Mouse (Mus musculus) lung, embryonic 15.5 days (tissue): ENCODE results near the gene Cpt1a. TPM values are rescaled to one million over a fixed set of nuclear protein-coding genes. Genes with fewer than 3 reads are reported as not detected.
A peak's percentile ranks its signal among the peaks of the same experiment; 100 is the strongest.

Source experiments
- ATAC-seq: fragments of 200-750 bp; cut with Nextera tagmentation; 2 replicates; pipeline ENCODE4 v1.8.0; 2017; ENCODE audit warnings: moderate number of reproducible peaks, borderline replicate concordance; ENCODE audit not compliant: low FRiP score, low TSS enrichment; ENCODE audit errors: extremely low read depth
- H3K27ac ChIP-seq: fragments of 300-500 bp; sonication (generic); 2 replicates; pipeline ENCODE4 v1.5.1; 2015; ENCODE audit warnings: moderate library complexity, mild to moderate bottlenecking, inconsistent platforms
- H3K27me3 ChIP-seq: fragments of 300-500 bp; sonication (generic); 2 replicates; pipeline ENCODE4 v1.6.1; 2015; ENCODE audit warnings: inconsistent platforms
- H3K36me3 ChIP-seq: fragments of 300-500 bp; sonication (generic); 2 replicates; pipeline ENCODE4 v1.6.1; 2015; ENCODE audit warnings: inconsistent platforms
- H3K4me1 ChIP-seq: fragments of 300-500 bp; sonication (generic); 2 replicates; pipeline ENCODE4 v1.6.1; 2015; ENCODE audit warnings: inconsistent platforms
- H3K4me2 ChIP-seq: fragments of 300-500 bp; sonication (generic); 2 replicates; pipeline ENCODE4 v1.6.1; 2015; ENCODE audit warnings: inconsistent platforms, mild to moderate bottlenecking, moderate library complexity
- H3K4me3 ChIP-seq: fragments of 300-500 bp; sonication (generic); 2 replicates; pipeline ENCODE4 v1.5.1; 2015; ENCODE audit warnings: mild to moderate bottlenecking, inconsistent platforms
- H3K9ac ChIP-seq: fragments of 300-500 bp; sonication (generic); 2 replicates; pipeline ENCODE4 v1.6.1; 2015; ENCODE audit warnings: inconsistent platforms
- H3K9me3 ChIP-seq: fragments of 300-500 bp; sonication (generic); 2 replicates; pipeline ENCODE4 v1.6.1; 2016; ENCODE audit warnings: inconsistent platforms
- WGBS: fragments of 180-500 bp; shearing (Covaris S2); methylation state at CpG from one replicate; pipeline ENCODE4 v1.1.7; 2015; 5-methylcytosine and 5-hydroxymethylcytosine counted together
- polyA plus RNA-seq: library from polyadenylated mRNA; unstranded; fragments of >200 nt; fragmentation: Nextera tagmentation; extraction: Ambion mirVana; gene quantifications from 2 replicates; pipeline ENCODE4 v1.2.1, GENCODE M21; 2015

Gene Cpt1a
- polyA plus RNA-seq, 1 experiment from 2014 or later: 20.9 TPM

GRCm38 (mm10) chr19:3353415-3354111 is 31.4 kb downstream of the Cpt1a start:
- Histone ChIP-seq H3K4me3 (no peak overlapping the region), H3K4me1 (no peaks in the 10 kb centered on the region), H3K4me2 (no peak overlapping the region), H3K27ac (peak overlapping the region; percentile 76), H3K36me3 (0 out of 2 replicates have a peak, but pooled peaks cover 2% of the 10 kb centered on the region), H3K9me3 (no peaks in the 10 kb centered on the region), H3K27me3 (no peaks in the 10 kb centered on the region), H3K9ac (no peak overlapping the region)
- peak; percentile 71 for ATAC-seq
- 38% methylated on average over 7 of the region's 7 CpGs for WGBS

DNA sequence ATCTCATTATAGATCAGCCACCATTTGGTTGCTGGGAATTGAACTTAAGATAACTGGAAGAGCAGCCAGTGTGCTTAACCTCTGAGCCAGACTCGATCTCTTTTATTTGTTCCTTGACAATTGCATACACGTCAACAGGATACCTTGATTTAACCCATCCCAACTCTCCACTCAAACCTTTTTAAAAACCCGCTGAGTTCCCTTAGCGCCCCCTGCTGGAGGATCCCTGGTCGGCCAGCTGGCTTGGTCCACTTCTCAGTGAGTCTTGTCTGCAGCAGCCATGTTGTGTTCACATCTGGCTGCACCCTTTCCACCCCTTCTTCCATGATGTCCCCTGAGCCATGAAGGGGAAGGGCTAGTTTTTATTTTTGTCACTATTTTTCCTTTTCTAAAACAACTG is 33.0 kb downstream of the Cpt1a start:
- Histone ChIP-seq H3K36me3 (0 out of 2 replicates have a peak, but pooled peaks cover 3% of the 10 kb centered on the region), H3K4me1 (no peaks in the 10 kb centered on the region), H3K9ac (no peak overlapping the region), H3K27ac (no peak overlapping the region), H3K4me2 (no peak overlapping the region), H3K4me3 (no peak overlapping the region), H3K27me3 (no peaks in the 10 kb centered on the region), H3K9me3 (no peaks in the 10 kb centered on the region)
- ATAC-seq: no peak
- WGBS: 70% methylated on average over 5 of the region's 5 CpGs

DNA sequence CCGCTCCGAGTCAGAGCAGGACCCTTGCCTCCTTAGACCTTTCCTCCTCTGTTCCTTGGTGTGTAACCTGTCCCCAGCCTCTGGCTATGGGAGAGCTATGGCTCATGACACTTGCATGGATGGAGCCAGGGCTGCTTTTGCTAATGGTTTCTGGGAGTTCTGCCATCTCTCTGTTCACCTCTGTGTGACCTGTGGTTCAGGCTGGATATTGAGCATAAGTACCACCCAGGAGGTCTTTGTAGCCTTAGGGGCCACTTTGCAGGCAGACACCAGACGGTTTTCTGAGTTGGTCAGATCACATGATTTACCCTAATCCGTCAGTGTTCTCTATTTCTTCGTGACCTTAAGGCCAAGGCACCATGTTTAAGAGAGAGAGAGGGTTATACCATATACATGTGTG is 34.4 kb downstream of the Cpt1a start:
- WGBS: 74% methylated on average over 5 of the region's 5 CpGs
- H3K27ac ChIP-seq: no peak overlapping the region
- H3K4me1 ChIP-seq: no peaks in the 10 kb centered on the region
- no peaks in the 10 kb centered on the region for H3K9me3 ChIP-seq
- no peak overlapping the region for H3K9ac ChIP-seq
- ATAC-seq: no peak
- H3K27me3 ChIP-seq: no peaks in the 10 kb centered on the region
- H3K4me2 ChIP-seq: no peak overlapping the region
- H3K4me3 ChIP-seq: no peak overlapping the region
- H3K36me3 ChIP-seq: 0 out of 2 replicates have a peak, but pooled peaks cover 3% of the 10 kb centered on the region

- no peak overlapping the region for H3K4me3 ChIP-seq
- H3K9ac ChIP-seq: no peak overlapping the region
- H3K27ac ChIP-seq: no peak overlapping the region
- H3K27me3 ChIP-seq: no peaks in the 10 kb centered on the region
- no peaks in the 10 kb centered on the region for H3K9me3 ChIP-seq
- 75% methylated on average over 4 of the region's 4 CpGs for WGBS
- 0 out of 2 replicates have a peak, but pooled peaks cover 3% of the 10 kb centered on the region for H3K36me3 ChIP-seq
- H3K4me1 ChIP-seq: no peaks in the 10 kb centered on the region
- no peak for ATAC-seq
- H3K4me2 ChIP-seq: no peak overlapping the region
Observed at GRCm38 (mm10) chr19:3357620-3358019, 35.5 kb downstream of the Cpt1a start.

DNA sequence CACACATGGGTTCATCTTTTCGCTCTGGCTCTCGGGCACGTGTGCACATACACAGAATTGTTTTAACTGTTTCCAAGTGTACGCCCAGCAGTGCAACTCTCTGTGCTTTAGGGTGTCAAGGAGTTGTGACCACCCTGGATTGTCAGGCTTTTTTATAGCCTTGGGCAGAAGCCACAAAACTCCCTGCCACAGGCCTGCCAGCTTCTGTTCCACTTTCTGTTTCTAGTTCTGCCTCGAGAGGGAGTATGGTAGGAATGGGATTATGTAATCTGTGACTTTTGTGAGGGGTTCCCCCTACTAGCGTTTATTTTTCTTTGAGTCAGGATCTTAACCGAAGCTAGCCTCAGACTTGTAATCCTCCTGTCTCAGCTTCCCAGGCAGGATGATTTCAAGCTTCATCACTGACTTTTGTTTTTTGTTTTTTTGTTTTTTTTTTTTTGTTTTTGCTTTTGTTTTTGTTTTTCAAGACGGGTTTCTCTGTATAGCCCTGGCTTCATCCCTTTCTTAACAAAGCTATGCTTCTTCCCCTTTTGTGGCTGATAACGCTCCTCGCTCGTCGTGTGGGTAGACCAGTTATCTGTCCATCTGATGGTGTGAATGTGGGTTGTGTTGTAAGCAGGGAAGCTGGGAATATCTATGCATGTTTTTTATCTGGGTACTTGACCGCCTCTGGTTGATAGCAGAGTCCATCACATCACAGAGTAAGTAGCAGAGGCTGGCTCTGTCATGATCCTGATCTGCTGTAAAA is 37.9 kb downstream of the Cpt1a start:
- H3K9me3 ChIP-seq: no peaks in the 10 kb centered on the region
- no peak overlapping the region for H3K4me2 ChIP-seq
- H3K27me3 ChIP-seq: no peaks in the 10 kb centered on the region
- no peak overlapping the region for H3K9ac ChIP-seq
- no peak for ATAC-seq
- no peaks in the 10 kb centered on the region for H3K4me1 ChIP-seq
- 76% methylated on average over 13 of the region's 13 CpGs for whole genome bisulfite sequencing
- no peak overlapping the region for H3K27ac ChIP-seq
- H3K36me3 ChIP-seq: 0 out of 2 replicates have a peak, but pooled peaks cover 8% of the 10 kb centered on the region
- H3K4me3 ChIP-seq: no peak overlapping the region

GRCm38 (mm10) chr19:3363510-3363909 is 41.4 kb downstream of the Cpt1a start:
- no peak overlapping the region for H3K4me3 ChIP-seq
- peaks cover 22% of the 10 kb centered on the region; the same call in 1 of the 2 replicates for H3K36me3 ChIP-seq
- no peak for ATAC-seq

DNA sequence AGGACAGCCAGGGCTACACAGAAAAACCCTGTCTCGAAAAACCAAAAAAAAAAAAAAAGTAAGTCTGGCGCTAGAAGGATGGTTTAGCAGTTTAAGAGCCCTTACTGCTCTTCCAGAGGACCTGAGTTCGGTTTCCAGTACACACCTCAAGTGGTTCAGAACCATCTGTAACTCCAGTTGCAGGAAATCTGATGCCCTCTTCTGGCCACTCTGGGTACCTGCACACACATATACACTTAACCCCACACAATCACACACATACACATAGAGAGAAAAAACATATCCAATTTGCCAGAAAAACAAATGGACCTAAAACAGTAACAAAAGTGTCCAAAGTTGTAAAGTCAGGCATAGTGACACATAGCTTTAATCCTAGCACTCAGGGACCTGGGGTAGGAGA is 43.0 kb downstream of the Cpt1a start:
- Histone ChIP-seq H3K27ac (no peak overlapping the region), H3K36me3 (peaks cover 24% of the 10 kb centered on the region; the same call in 1 of the 2 replicates), H3K9ac (no peak overlapping the region), H3K4me1 (no peaks in the 10 kb centered on the region), H3K27me3 (no peaks in the 10 kb centered on the region), H3K4me3 (no peak overlapping the region), H3K4me2 (no peak overlapping the region), H3K9me3 (no peaks in the 10 kb centered on the region)
- no peak for ATAC-seq
- WGBS: 96% methylated on average over 3 of the region's 3 CpGs

More at GRCm38 (mm10) chr19:3363510-3363909, 41.4 kb downstream of the Cpt1a start:
- Histone ChIP-seq H3K4me2 (no peak overlapping the region), H3K9me3 (no peaks in the 10 kb centered on the region), H3K9ac (no peak overlapping the region), H3K27ac (no peak overlapping the region), H3K27me3 (no peaks in the 10 kb centered on the region), H3K4me1 (no peaks in the 10 kb centered on the region)
- WGBS: 87% methylated on average over 4 of the region's 4 CpGs

DNA sequence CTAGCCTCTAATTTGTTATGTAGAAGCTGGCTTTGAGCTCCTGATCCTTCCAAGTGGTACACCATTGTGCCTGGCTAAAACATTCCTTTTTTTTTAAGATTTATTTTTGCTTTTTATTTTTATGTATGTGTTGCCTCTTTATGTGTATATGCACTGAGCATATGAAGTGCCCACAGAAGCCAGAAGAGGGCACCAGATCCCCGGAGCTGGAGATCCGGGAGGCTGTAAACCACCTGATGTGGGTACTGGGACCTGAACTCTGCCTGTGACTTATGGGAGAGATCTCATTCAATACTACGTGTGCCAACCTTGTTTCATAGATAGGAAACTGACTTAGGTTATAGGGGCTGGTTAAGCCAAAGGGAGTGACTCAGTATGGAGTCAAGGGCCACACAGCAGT is 46.1 kb downstream of the Cpt1a start:
- ATAC-seq: no peak
- peaks cover 28% of the 10 kb centered on the region; the same call in 1 of the 2 replicates for H3K36me3 ChIP-seq

GRCm38 (mm10) chr19:3373380-3373779 is 51.2 kb downstream of the Cpt1a start:
- peaks cover 14% of the 10 kb centered on the region; the same call in 1 of the 2 replicates for H3K36me3 ChIP-seq
- WGBS: 56% methylated on average over 12 of the region's 12 CpGs

More for the DNA sequence above, 46.1 kb downstream of the Cpt1a start:
- H3K4me3 ChIP-seq: no peak overlapping the region
- no peak overlapping the region for H3K9ac ChIP-seq
- no peaks in the 10 kb centered on the region for H3K27me3 ChIP-seq
- H3K4me1 ChIP-seq: no peaks in the 10 kb centered on the region
- no peaks in the 10 kb centered on the region for H3K9me3 ChIP-seq
- no peak overlapping the region for H3K4me2 ChIP-seq
- 88% methylated on average over 3 of the region's 3 CpGs for WGBS
- H3K27ac ChIP-seq: no peak overlapping the region

GRCm38 (mm10) chr19:3374028-3374427 is 51.9 kb downstream of the Cpt1a start:
- Histone ChIP-seq H3K27me3 (no peaks in the 10 kb centered on the region), H3K27ac (no peak overlapping the region), H3K4me3 (no peak overlapping the region), H3K9me3 (no peaks in the 10 kb centered on the region), H3K9ac (no peak overlapping the region), H3K4me2 (no peak overlapping the region), H3K4me1 (no peaks in the 10 kb centered on the region), H3K36me3 (0 out of 2 replicates have a peak, but pooled peaks cover 9% of the 10 kb centered on the region)
- no peak for ATAC-seq
- WGBS: 46% methylated on average over 2 of the region's 2 CpGs

More at GRCm38 (mm10) chr19:3373380-3373779, 51.2 kb downstream of the Cpt1a start:
- no peaks in the 10 kb centered on the region for H3K9me3 ChIP-seq
- no peaks in the 10 kb centered on the region for H3K27me3 ChIP-seq
- H3K4me3 ChIP-seq: no peak overlapping the region
- ATAC-seq: no peak
- no peak overlapping the region for H3K9ac ChIP-seq
- H3K4me2 ChIP-seq: no peak overlapping the region
- no peaks in the 10 kb centered on the region for H3K4me1 ChIP-seq
- no peak overlapping the region for H3K27ac ChIP-seq

- no peak overlapping the region for H3K4me2 ChIP-seq
- no peaks in the 10 kb centered on the region for H3K27me3 ChIP-seq
Observed at GRCm38 (mm10) chr19:3375945-3376495, 53.9 kb downstream of the Cpt1a start.

More at GRCm38 (mm10) chr19:3375945-3376495, 53.9 kb downstream of the Cpt1a start:
- Histone ChIP-seq H3K9ac (no peak overlapping the region), H3K27ac (no peak overlapping the region), H3K36me3 (0 out of 2 replicates have a peak, but pooled peaks cover 8% of the 10 kb centered on the region), H3K4me3 (no peak overlapping the region), H3K9me3 (no peaks in the 10 kb centered on the region), H3K4me1 (no peaks in the 10 kb centered on the region)
- 47% methylated on average over 7 of the region's 7 CpGs for WGBS
- no peak for ATAC-seq
